Mouse (Mus musculus): ENCODE data around the gene Cmss1. TPM values are rescaled to one million over a fixed set of nuclear protein-coding genes. Genes with fewer than 3 reads are reported as not detected.

Gene Cmss1
- polyA plus RNA-seq, 1 experiment from 2014 or later, result 26.5 TPM

DNA sequence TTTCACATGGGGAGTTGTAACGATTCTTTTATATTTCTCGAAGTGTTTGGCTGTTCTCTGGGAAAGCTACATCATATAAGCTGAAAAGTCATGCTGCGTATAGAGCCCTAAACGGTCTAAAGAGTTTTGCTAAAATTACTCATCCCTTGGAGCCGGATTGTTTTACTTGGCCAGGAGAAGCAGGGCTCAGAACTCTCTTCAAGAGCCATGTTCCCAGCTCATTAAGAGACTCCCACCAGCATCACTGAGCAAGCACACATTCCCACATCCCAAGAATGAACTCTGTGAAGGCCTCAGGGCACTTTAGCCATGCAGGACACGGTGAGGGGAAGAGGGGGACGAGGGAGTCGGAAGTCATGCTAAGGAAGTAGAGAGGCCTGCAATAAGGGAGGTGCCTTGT is 277.6 kb downstream of the Cmss1 start:
- TF ChIP-seq CTCF (IDR thresholded peaks at IDR 0.05; ENCODE audit: low read depth), result no peak
- TF ChIP-seq EP300 (optimal IDR thresholded peaks at IDR 0.05), result no peak
- ATAC-seq (ENCODE audit: low FRiP score, low TSS enrichment), result no peak

GRCm38 (mm10) chr16:57326996-57327395 is 279.7 kb downstream of the Cmss1 start:
- ATAC-seq (ENCODE audit: low FRiP score, low TSS enrichment) (no peak), DNase-seq (ENCODE audit: low spot score) (no peak)
- Histone ChIP-seq H3K4me2 (replicated peaks; ENCODE audit: low read depth) (no peak overlapping the region), H3K9ac (ENCODE audit: low read length) (no peak overlapping the region), H3K9me3 (ENCODE audit: control insufficient read depth, low read length) (no peaks in the 10 kb centered on the region), H3K4me3 (ENCODE audit: low read depth, low read length) (no peak overlapping the region), H3K36me3 (ENCODE audit: control insufficient read depth, insufficient read depth, low read length) (no peaks in the 10 kb centered on the region), H3K4me1 (replicated peaks; ENCODE audit: control insufficient read depth, insufficient read depth) (no peaks in the 10 kb centered on the region), H3K27me3 (ENCODE audit: control insufficient read depth, insufficient read depth, low read length) (no peaks in the 10 kb centered on the region), H3K27ac (replicated peaks) (no peak overlapping the region)
- 71% methylated on average over 7 of the region's 7 CpGs for WGBS
- TF ChIP-seq CTCF (IDR thresholded peaks at IDR 0.05; ENCODE audit: low read depth) (no peak), EP300 (optimal IDR thresholded peaks at IDR 0.05) (no peak)

More for the DNA sequence above, 277.6 kb downstream of the Cmss1 start:
- no peak overlapping the region for H3K9ac ChIP-seq (ENCODE audit: low read length)
- H3K27me3 ChIP-seq (ENCODE audit: control insufficient read depth, insufficient read depth, low read length), result no peaks in the 10 kb centered on the region
- 62% methylated on average over 8 of the region's 8 CpGs for WGBS
- no peak overlapping the region for H3K4me3 ChIP-seq (ENCODE audit: low read depth, low read length)
- no peak overlapping the region for H3K27ac ChIP-seq (replicated peaks)
- DNase-seq (ENCODE audit: low spot score), result no peak
- H3K4me2 ChIP-seq (replicated peaks; ENCODE audit: low read depth), result no peak overlapping the region
- no peaks in the 10 kb centered on the region for H3K9me3 ChIP-seq (ENCODE audit: control insufficient read depth, low read length)
- H3K4me1 ChIP-seq (replicated peaks; ENCODE audit: control insufficient read depth, insufficient read depth), result no peaks in the 10 kb centered on the region
- no peaks in the 10 kb centered on the region for H3K36me3 ChIP-seq (ENCODE audit: control insufficient read depth, insufficient read depth, low read length)

DNA sequence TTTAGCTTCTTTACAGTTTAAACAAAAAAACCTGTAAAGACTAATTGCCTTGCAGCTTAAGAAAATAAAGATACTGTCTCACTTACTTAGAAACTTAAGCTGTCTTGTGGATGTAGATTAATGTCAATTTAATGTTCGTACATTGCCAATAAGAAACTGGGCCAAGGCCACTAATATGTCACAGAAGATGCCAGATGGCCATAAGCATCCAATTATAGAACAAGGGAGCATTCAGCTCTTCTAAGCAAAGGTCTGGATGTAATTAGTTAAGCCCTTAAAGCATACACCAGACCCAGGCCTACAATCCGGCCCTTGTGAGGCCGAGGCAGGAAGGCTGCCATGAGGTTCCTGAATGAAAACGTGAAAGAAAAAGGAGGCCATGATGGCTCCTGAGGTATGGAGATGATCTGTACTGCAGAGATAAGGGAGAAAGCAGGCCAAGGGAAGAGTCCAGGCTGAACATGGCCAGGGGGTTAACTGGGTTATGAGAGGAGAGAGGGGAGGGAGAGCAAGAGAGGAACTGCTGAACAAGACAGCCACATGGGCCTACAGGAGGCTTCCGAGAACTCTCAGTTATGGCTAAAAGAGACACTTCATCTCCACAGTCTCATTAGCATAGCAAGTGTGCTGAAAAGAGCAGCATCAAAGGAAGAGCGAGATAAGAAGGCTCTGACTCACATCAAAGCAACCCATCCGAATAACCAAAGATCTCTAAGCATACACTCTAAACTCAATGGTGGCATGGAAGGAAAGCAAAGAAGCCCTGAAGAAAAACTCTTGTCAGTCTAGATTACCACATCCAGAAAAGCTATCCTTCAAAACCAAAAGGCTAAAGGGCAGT is 287.2 kb downstream of the Cmss1 start:
- H3K27ac ChIP-seq (replicated peaks), result no peak overlapping the region
- no peak for TF ChIP-seq EP300 (optimal IDR thresholded peaks at IDR 0.05)
- no peak for TF ChIP-seq CTCF (IDR thresholded peaks at IDR 0.05; ENCODE audit: low read depth)
- H3K9ac ChIP-seq (ENCODE audit: low read length), result no peak overlapping the region
- no peaks in the 10 kb centered on the region for H3K27me3 ChIP-seq (ENCODE audit: control insufficient read depth, insufficient read depth, low read length)
- no peaks in the 10 kb centered on the region for H3K36me3 ChIP-seq (ENCODE audit: control insufficient read depth, insufficient read depth, low read length)
- DNase-seq (ENCODE audit: low spot score) (no peak), ATAC-seq (ENCODE audit: low FRiP score, low TSS enrichment) (no peak)
- no peaks in the 10 kb centered on the region for H3K9me3 ChIP-seq (ENCODE audit: control insufficient read depth, low read length)
- no peak overlapping the region for H3K4me2 ChIP-seq (replicated peaks; ENCODE audit: low read depth)
- H3K4me1 ChIP-seq (replicated peaks; ENCODE audit: control insufficient read depth, insufficient read depth), result no peaks in the 10 kb centered on the region; the same call in 1 of the 2 replicates
- no peak overlapping the region for H3K4me3 ChIP-seq (ENCODE audit: low read depth, low read length)
- WGBS, result 70% methylated on average over 7 of the region's 7 CpGs

DNA sequence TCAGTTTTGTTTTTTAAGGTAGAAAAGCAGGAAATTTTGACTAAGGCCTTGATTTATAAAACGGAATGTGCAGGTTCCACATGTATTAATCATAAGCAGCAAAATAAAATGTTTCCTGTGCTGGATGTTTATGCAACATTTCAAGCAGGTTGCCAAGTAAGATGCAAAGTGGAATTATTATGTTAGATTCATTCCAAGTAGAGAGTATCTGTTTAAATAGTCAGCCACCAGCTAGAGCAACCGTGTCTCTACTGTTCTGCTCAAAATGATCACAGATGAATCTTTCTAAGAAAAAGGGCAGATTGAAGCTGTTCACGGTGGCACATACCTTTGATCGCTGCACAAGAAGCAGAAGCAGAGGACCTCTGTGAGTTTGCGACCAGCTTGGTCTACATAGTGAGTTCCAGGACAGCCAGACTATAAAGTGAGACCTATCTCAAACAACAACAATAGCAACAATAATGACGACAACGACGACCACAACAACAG is 288.0 kb downstream of the Cmss1 start:
- ATAC-seq (ENCODE audit: low FRiP score, low TSS enrichment) (peak; percentile 53; the same call in 1 of the 2 replicates), DNase-seq (ENCODE audit: low spot score) (no peak)
- WGBS, result 57% methylated on average over 8 of the region's 8 CpGs

GRCm38 (mm10) chr16:57317882-57318636 is 288.6 kb downstream of the Cmss1 start:
- Histone ChIP-seq H3K36me3 (ENCODE audit: control insufficient read depth, insufficient read depth, low read length) (no peaks in the 10 kb centered on the region), H3K27me3 (ENCODE audit: control insufficient read depth, insufficient read depth, low read length) (no peaks in the 10 kb centered on the region), H3K4me3 (ENCODE audit: low read depth, low read length) (no peak overlapping the region), H3K9ac (ENCODE audit: low read length) (no peak overlapping the region), H3K27ac (replicated peaks) (peak overlapping the region; percentile 31), H3K9me3 (ENCODE audit: control insufficient read depth, low read length) (no peaks in the 10 kb centered on the region), H3K4me1 (replicated peaks; ENCODE audit: control insufficient read depth, insufficient read depth) (no peaks in the 10 kb centered on the region; the same call in 1 of the 2 replicates), H3K4me2 (replicated peaks; ENCODE audit: low read depth) (no peak overlapping the region)
- TF ChIP-seq EP300 (optimal IDR thresholded peaks at IDR 0.05), result no peak
- no peak for TF ChIP-seq CTCF (IDR thresholded peaks at IDR 0.05; ENCODE audit: low read depth)
- 27% methylated on average over 13 of the region's 13 CpGs for WGBS
- DNase-seq (ENCODE audit: low spot score) (no peak), ATAC-seq (ENCODE audit: low FRiP score, low TSS enrichment) (peak; percentile 80; the same call in 1 of the 2 replicates)

More for the DNA sequence above, 288.0 kb downstream of the Cmss1 start:
- Histone ChIP-seq H3K4me3 (ENCODE audit: low read depth, low read length) (no peak overlapping the region), H3K9me3 (ENCODE audit: control insufficient read depth, low read length) (no peaks in the 10 kb centered on the region), H3K4me1 (replicated peaks; ENCODE audit: control insufficient read depth, insufficient read depth) (no peaks in the 10 kb centered on the region; the same call in 1 of the 2 replicates), H3K27me3 (ENCODE audit: control insufficient read depth, insufficient read depth, low read length) (no peaks in the 10 kb centered on the region), H3K36me3 (ENCODE audit: control insufficient read depth, insufficient read depth, low read length) (no peaks in the 10 kb centered on the region), H3K27ac (replicated peaks) (peak overlapping the region; percentile 61), H3K9ac (ENCODE audit: low read length) (no peak overlapping the region), H3K4me2 (replicated peaks; ENCODE audit: low read depth) (no peak overlapping the region)
- TF ChIP-seq CTCF (IDR thresholded peaks at IDR 0.05; ENCODE audit: low read depth) (no peak), EP300 (optimal IDR thresholded peaks at IDR 0.05) (no peak)

All from stomach, postnatal 0 days (tissue).